Mouse (Mus musculus) bone marrow, adult 2 months (tissue): ENCODE measurements at regions not wholly inside any gene's neighbourhood (a gene's known extent, or its start where the extent isn't known, plus 50 kb on each side); places are given as distances from the start of the nearest gene placed in this dataset.

Experiments used
- CTCF ChIP-seq: fragments of 200-500 bp; IDR thresholded peaks from 2 replicates; pipeline ENCODE4 v1.5.1; 2011; ENCODE audit warnings: low read length, control low read depth; ENCODE audit not compliant: control insufficient read depth, insufficient read depth
- POLR2A ChIP-seq: fragments of 200-500 bp; IDR thresholded peaks from 2 replicates; pipeline ENCODE4 v1.6.1; 2011; ENCODE audit warnings: low read depth, mild to moderate bottlenecking, control low read depth, low read length, borderline replicate concordance; ENCODE audit not compliant: control insufficient read depth

- TF ChIP-seq POLR2A = no peak
- TF ChIP-seq CTCF = no peak
These were observed 144.0 kb upstream of the Adamts3 start for GRCm38 (mm10) chr5:90026835-90027753.
